Mouse (Mus musculus) heart, postnatal 0 days (tissue): ENCODE data around the gene Asb16. TPM values are rescaled to one million over a fixed set of nuclear protein-coding genes. Genes with fewer than 3 reads are reported as not detected.
A peak's percentile ranks its signal among the peaks of the same experiment; 100 is the strongest.
"Not testable (repeated sequence)": the region's sequence is repeated elsewhere in the genome, so short reads cannot be mapped to it uniquely, and the experiment has no call there.

ENCODE experiments used
- ATAC-seq: fragments of 200-750 bp; cut with Nextera tagmentation; 2 replicates; pipeline ENCODE4 v1.8.0; 2017; ENCODE audit warnings: low read depth, moderate number of reproducible peaks, moderate library complexity; ENCODE audit not compliant: insufficient read depth
- DNase-seq: peaks from one replicate; pipeline ENCODE4 v3.0.0-alpha.2; 2016; ENCODE audit warnings: low spot score
- H3K27ac ChIP-seq: fragments of 300-500 bp; sonication (generic); 2 replicates; pipeline ENCODE4 v1.5.1; 2014; ENCODE audit warnings: low read depth, mild to moderate bottlenecking
- H3K27me3 ChIP-seq: fragments of 300-500 bp; sonication (generic); 2 replicates; pipeline ENCODE4 v1.6.1; 2014; ENCODE audit warnings: low read length, mixed read lengths; ENCODE audit not compliant: control insufficient read depth, insufficient read depth
- H3K36me3 ChIP-seq: fragments of 300-500 bp; sonication (generic); replicated peaks from 2 replicates; pipeline ENCODE4 v1.6.1; 2014; ENCODE audit warnings: low read length, mixed read lengths; ENCODE audit not compliant: control insufficient read depth, insufficient read depth
- H3K4me1 ChIP-seq: fragments of 300-500 bp; sonication (generic); 2 replicates; pipeline ENCODE4 v1.6.1; 2014; ENCODE audit warnings: antibody characterized with exemption; ENCODE audit not compliant: control insufficient read depth, insufficient read depth
- H3K4me2 ChIP-seq: fragments of 300-500 bp; sonication (generic); 2 replicates; pipeline ENCODE4 v1.6.1; 2014; ENCODE audit warnings: low read depth, mild to moderate bottlenecking, low read length, moderate library complexity
- H3K4me3 ChIP-seq: fragments of 300-500 bp; sonication (generic); 2 replicates; pipeline ENCODE4 v1.5.1; 2014; ENCODE audit warnings: low read depth, low read length
- H3K9ac ChIP-seq: fragments of 300-500 bp; sonication (generic); replicated peaks from 2 replicates; pipeline ENCODE4 v1.6.1; 2014; ENCODE audit warnings: low read depth, low read length, mixed read lengths
- H3K9me3 ChIP-seq: fragments of 300-500 bp; sonication (generic); replicated peaks from 2 replicates; pipeline ENCODE4 v1.6.1; 2016; ENCODE audit warnings: low read length; ENCODE audit not compliant: control insufficient read depth
- CTCF ChIP-seq: IDR thresholded peaks from 2 replicates; pipeline ENCODE4 v1.5.1; 2016; ENCODE audit warnings: antibody characterized with exemption, control low read depth, low read depth
- EP300 ChIP-seq: IDR thresholded peaks from 2 replicates; pipeline ENCODE4 v1.6.1; 2016; ENCODE audit warnings: antibody characterized with exemption, low read depth
- WGBS: fragments of 180-500 bp; shearing (Covaris S2); extraction: QIAGEN DNeasy Blood & Tissue Kit; methylation state at CpG from one replicate; pipeline ENCODE4 v1.1.7; 2014; 5-methylcytosine and 5-hydroxymethylcytosine counted together
- polyA plus RNA-seq: library from polyadenylated mRNA; unstranded; fragments of >200 nt; fragmentation: Nextera tagmentation; extraction: Ambion mirVana; gene quantifications from 2 replicates; pipeline ENCODE4 v1.2.1, GENCODE M21; 2015
- total RNA-seq: library from RNA; depleted of rRNA; stranded (reverse); fragments of >200 nt; gene quantifications from 2 replicates; pipeline ENCODE4 v1.2.3, GENCODE M21; 2014; ENCODE audit warnings: low replicate concordance

The Asb16 gene
- total and polyA plus RNA-seq, 2 experiments from 2014 or later = 0.07 to 0.99 TPM

DNA sequence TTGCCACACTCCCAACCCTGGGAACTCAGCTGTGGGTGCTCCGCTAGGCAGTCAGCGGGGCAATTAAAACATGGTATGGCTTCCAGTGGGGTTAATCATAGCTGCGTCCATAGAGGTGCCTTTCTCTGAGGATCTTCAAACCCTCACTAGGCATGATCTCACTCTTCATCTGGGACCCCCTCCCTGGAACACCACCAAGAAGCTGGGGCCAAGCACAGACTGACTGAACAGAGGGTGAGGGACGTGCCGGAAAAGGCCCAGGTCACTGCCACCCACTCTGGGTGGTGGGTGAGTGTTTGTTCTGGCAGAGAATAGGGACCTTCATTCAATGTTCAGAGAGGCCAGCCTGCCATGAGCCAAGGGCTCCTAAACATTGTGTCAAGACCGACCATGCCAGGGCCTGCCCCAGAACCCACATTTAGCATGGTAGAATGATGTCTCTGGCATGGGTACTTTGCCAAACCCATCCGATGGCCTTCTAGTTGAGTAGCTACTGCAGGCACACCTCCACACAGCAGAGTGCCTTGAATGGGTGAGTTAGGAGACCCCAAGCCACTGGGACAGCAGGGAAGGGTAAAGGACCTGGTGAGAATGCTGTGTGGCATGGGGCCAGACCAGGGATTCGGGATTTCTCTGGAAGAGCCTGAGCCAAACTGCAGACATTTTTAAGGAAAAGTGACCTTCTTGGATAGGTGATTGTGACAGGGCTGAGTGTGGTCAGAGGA lies 1.8 kb upstream of the Asb16 start:
- Histone ChIP-seq H3K27ac (no peak overlapping the region), H3K4me3 (no peak overlapping the region), H3K9ac (no peak overlapping the region), H3K9me3 (no peaks in the 10 kb centered on the region), H3K4me2 (no peak overlapping the region), H3K27me3 (no peaks in the 10 kb centered on the region), H3K36me3 (peaks cover 6% of the 10 kb centered on the region; the same call in 1 of the 2 replicates), H3K4me1 (no peaks in the 10 kb centered on the region)
- WGBS = 85% methylated on average over 8 of the region's 8 CpGs
- DNase-seq (no peak), ATAC-seq (no peak)
- TF ChIP-seq CTCF (no peak), EP300 (no peak)

DNA sequence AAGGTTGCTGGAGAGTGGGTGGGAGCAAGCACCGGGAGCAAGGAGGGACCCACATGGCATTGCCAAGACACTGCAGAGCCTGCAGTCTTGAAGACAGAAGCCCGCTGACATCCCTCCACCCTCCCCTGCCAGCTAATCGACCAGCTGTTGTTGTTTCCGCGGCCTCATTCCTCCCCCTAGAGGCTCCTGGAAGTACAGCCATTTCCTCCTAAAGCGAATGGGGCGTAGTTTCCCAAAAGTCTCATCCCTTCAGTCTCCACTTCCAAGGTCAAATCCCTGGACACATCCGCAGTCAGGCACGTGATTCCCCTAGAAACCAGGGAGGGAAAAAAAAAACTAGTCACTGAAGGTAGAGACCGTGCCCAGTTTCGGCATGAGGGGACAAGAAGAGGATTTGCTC lies 1.1 kb upstream of the Asb16 start:
- Histone ChIP-seq H3K36me3 (no peaks in the 10 kb centered on the region), H3K27ac (no peak overlapping the region), H3K9ac (no peak overlapping the region), H3K9me3 (no peaks in the 10 kb centered on the region), H3K27me3 (no peaks in the 10 kb centered on the region), H3K4me3 (no peak overlapping the region), H3K4me2 (no peak overlapping the region), H3K4me1 (no peaks in the 10 kb centered on the region)
- TF ChIP-seq CTCF = peak; percentile 81
- no peak for TF ChIP-seq EP300
- WGBS = 3% methylated on average over 11 of the region's 11 CpGs
- DNase-seq (peak; percentile 84), ATAC-seq (peak; percentile 77)

DNA sequence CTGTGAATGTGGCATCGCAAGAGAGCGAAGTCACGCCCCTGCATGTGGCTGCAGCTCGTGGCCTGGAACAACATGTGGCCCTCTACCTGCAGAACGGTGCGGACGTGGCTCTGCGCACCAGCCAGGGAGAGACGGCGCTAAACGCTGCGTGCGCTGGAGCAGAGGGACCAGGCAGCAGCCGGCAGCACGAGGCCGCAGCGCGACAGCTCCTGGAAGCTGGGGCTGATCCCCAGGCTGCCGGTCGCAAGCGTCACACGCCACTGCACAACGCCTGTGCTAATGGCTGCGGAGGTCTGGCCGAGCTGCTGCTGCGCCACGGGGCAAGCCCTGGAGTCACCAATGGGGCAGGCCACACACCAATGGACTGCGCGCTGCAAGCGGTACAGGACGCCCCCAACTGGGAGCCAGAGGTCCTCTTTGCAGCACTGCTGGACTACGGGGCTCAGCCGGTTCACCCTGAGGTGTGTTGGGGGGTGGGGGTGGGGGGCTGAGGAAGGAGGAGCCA lies 7.9 kb downstream of the Asb16 start:
- Histone ChIP-seq H3K36me3 (no peaks in the 10 kb centered on the region), H3K27ac (no peak overlapping the region), H3K9me3 (no peaks in the 10 kb centered on the region), H3K27me3 (peaks cover 8% of the 10 kb centered on the region; the same call in 1 of the 2 replicates), H3K4me2 (peak overlapping the region; percentile 59), H3K4me1 (no peaks in the 10 kb centered on the region), H3K9ac (peak overlapping the region; percentile 34; the same call in 1 of the 2 replicates), H3K4me3 (peak overlapping the region; percentile 29)
- peak; percentile 72 for ATAC-seq
- no peak for TF ChIP-seq EP300
- no peak for TF ChIP-seq CTCF
- 2% methylated on average over 33 of the region's 33 CpGs for WGBS
- DNase-seq = peak; percentile 19

DNA sequence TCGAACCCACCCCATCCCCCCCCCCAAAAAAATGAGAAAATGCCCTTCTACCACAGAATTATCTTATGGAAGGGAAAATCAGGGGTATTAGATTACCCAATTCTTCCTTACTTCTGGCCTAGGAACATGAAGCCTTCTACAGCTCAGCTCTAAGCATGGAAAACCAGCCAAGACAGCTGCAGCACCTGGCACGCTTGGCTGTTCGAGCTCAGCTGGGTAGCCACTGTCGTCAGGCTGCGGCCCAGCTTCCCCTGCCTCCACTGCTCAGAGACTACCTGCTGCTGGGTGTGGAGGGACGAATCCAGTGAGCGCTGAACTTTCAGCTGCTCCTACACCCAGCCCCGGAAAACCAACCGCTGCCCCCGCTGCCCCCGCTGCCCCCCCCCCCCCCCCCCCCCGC lies 9.2 kb downstream of the Asb16 start:
- H3K27me3 ChIP-seq = peaks cover 8% of the 10 kb centered on the region; the same call in 1 of the 2 replicates
- H3K4me3 ChIP-seq = no peak overlapping the region

DNA sequence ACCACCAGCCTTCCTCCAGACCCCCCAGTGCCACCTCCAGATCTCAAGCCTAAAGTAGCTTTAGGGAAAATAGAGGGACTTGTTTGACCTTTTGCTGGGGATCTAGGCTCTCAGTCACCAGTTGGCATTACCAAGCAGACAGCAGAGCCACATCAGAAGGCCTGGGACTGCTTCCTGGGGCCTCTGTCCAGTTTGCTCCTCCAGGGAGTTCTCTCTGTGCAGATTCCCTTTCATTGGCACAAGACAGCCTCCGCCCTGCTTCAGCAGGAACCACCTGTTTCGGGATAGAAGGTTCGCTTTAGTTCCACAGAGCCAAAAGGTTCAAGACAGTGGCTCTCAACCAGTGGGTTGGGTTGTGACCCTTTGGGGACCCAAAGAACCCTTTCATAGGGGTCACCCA lies 11.1 kb downstream of the Asb16 start:
- Histone ChIP-seq H3K9me3 (no peaks in the 10 kb centered on the region), H3K27me3 (peaks cover 8% of the 10 kb centered on the region; the same call in 1 of the 2 replicates), H3K27ac (no peak overlapping the region), H3K4me2 (no peak overlapping the region), H3K36me3 (no peaks in the 10 kb centered on the region), H3K4me1 (no peaks in the 10 kb centered on the region), H3K4me3 (no peak overlapping the region), H3K9ac (no peak overlapping the region)
- TF ChIP-seq CTCF (no peak), EP300 (no peak)
- ATAC-seq = no peak
- WGBS = 88% methylated on average over 3 of the region's 3 CpGs
- no peak for DNase-seq

More for the DNA sequence above, 9.2 kb downstream of the Asb16 start:
- Histone ChIP-seq H3K36me3 (no peaks in the 10 kb centered on the region), H3K27ac (no peak overlapping the region), H3K9me3 (no peaks in the 10 kb centered on the region), H3K4me1 (no peaks in the 10 kb centered on the region), H3K4me2 (no peak overlapping the region), H3K9ac (no peak overlapping the region)
- DNase-seq (no peak), ATAC-seq (no peak)
- TF ChIP-seq EP300 = no peak
- WGBS = 73% methylated on average over 9 of the region's 12 CpGs

DNA sequence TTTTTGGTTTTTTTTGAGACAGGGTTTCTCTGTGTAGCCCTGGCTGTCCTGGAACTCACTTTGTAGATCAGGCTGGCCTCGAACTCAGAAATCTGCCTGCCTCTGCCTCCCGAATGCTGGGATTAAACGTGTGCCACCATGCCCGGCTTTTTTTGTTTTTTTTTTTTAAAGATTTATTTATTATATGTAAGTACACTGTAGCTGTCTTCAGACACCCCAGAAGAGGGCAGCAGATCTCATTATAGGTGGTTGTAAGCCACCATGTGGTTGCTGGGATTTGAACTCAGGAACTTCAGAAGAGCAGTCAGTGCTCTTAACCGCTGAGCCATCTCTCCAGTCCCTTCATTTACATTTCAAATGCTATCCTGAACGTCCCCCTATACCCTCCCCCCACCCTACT lies 11.7 kb downstream of the Asb16 start:
- not testable (repeated sequence) for H3K4me2 ChIP-seq, H3K4me1 ChIP-seq, H3K27ac ChIP-seq, H3K4me3 ChIP-seq, H3K9ac ChIP-seq, H3K27me3 ChIP-seq, H3K36me3 ChIP-seq, H3K9me3 ChIP-seq, ATAC-seq, DNase-seq
- 64% methylated on average over 6 of the region's 6 CpGs for WGBS
